21 mouse cellular contexts compared by ENCODE assay signal in genomic region chr19:10404911-10405310, GRCm38 (mm10). TPM values are rescaled to one million over a fixed set of nuclear protein-coding genes. Genes with fewer than 3 reads are reported as not detected.
DNase-seq lines count a peak whose midpoint lies in the region; ATAC-seq and TF ChIP-seq lines count a peak whose summit lies in the region.
"Had no signal": no experiment of that assay in that cellular context is flagged by ENCODE, and none has a peak within 500 bp of the region (broad histone marks: within the 10 kb centered on the region; RNA-seq: fewer than 3 reads in every experiment).

No protein-coding gene starts in this region.

- H3K27me3 ChIP-seq in hindbrain, embryonic 15.5 days, result no peaks in the 10 kb centered on the region
- peaks cover 3% of the 10 kb centered on the region; the same call in 1 of the 2 replicates for H3K27me3 ChIP-seq in hindbrain, embryonic 10.5 days (ENCODE audit: insufficient read depth, poor library complexity, severe bottlenecking)
- H3K27me3 ChIP-seq in midbrain, embryonic 15.5 days (replicated peaks), result no peaks in the 10 kb centered on the region
- H3K27me3 ChIP-seq in midbrain, embryonic 14.5 days (ENCODE audit: control insufficient read depth, insufficient read depth, low read length), result no peaks in the 10 kb centered on the region
- H3K27me3 ChIP-seq: embryonic facial prominence, embryonic 13.5 days had no signal

- H3K4me1 ChIP-seq in hindbrain, embryonic 15.5 days (replicated peaks), result peaks cover 22% of the 10 kb centered on the region
- peaks cover 40% of the 10 kb centered on the region for H3K4me1 ChIP-seq in hindbrain, embryonic 10.5 days (replicated peaks)
- H3K4me1 ChIP-seq in midbrain, embryonic 15.5 days, result peaks cover 31% of the 10 kb centered on the region
- H3K4me1 ChIP-seq in midbrain, embryonic 14.5 days (ENCODE audit: control insufficient read depth, insufficient read depth, low read length), result peaks cover 27% of the 10 kb centered on the region
- peaks cover 20% of the 10 kb centered on the region for H3K4me1 ChIP-seq in cortical plate, adult 2 months (ENCODE audit: control insufficient read depth, insufficient read depth, low read length)
- H3K4me1 ChIP-seq: embryonic facial prominence, embryonic 13.5 days; heart, embryonic 10.5 days had no signal

- no peak for TF ChIP-seq POLR2A in cortical plate, adult 2 months (IDR thresholded peaks at IDR 0.05; ENCODE audit: extremely low read depth, insufficient read depth, low read length)

- no peak for ATAC-seq in hindbrain, embryonic 15.5 days (ENCODE audit: low FRiP score, low read depth)
- ATAC-seq in midbrain, embryonic 15.5 days (replicated peaks), result no peak
- ATAC-seq in midbrain, embryonic 14.5 days (ENCODE audit: low FRiP score, low TSS enrichment), result no peak
- ATAC-seq: activated CD4-positive, CD25-positive, alpha-beta regulatory T cell, adult 4 months; inflammation-experienced regulatory T-cells, adult 6 months; intestine, postnatal 0 days; Patski had no signal

- H3K4me3 ChIP-seq in hindbrain, embryonic 15.5 days, result no peak overlapping the region
- no peak overlapping the region for H3K4me3 ChIP-seq in hindbrain, embryonic 10.5 days
- no peak overlapping the region for H3K4me3 ChIP-seq in midbrain, embryonic 15.5 days
- no peak overlapping the region for H3K4me3 ChIP-seq in midbrain, embryonic 14.5 days (replicated peaks; ENCODE audit: low read depth, low read length)
- no peak overlapping the region for H3K4me3 ChIP-seq in cortical plate, adult 2 months (ENCODE audit: insufficient read depth, low read length)
- H3K4me3 ChIP-seq: embryonic facial prominence, embryonic 13.5 days; forebrain, embryonic 12.5 days; heart, embryonic 10.5 days had no signal

- peak; percentile 36 to 52 for DNase-seq in cerebellum, postnatal 10 days
- DNase-seq in cerebellum, adult 8-10 months, result no peak
- no peak for DNase-seq in hindbrain, embryonic 10.5 days (ENCODE audit: low spot score)
- no peak for DNase-seq in midbrain, embryonic 14.5 days
- DNase-seq in spleen, adult 12 weeks (ENCODE audit: low spot score), result no peak
- DNase-seq: adrenal gland, postnatal 25 days; gastrocnemius, postnatal 10 days; heart, adult 18-20 months; heart, postnatal 10 days; heart, postnatal 4 days had no signal

- WGBS in hindbrain, embryonic 15.5 days, result 55% methylated on average over 2 of the region's 2 CpGs
- WGBS in hindbrain, embryonic 10.5 days, result 63% methylated on average over 2 of the region's 2 CpGs
- WGBS in midbrain, embryonic 15.5 days, result 56% methylated on average over 2 of the region's 2 CpGs
- 73% methylated on average over 2 of the region's 2 CpGs for WGBS in midbrain, embryonic 14.5 days

- peak overlapping the region; percentile 49; the same call in 1 of the 2 replicates for H3K27ac ChIP-seq in hindbrain, embryonic 15.5 days (replicated peaks)
- H3K27ac ChIP-seq in hindbrain, embryonic 10.5 days, result no peak overlapping the region
- H3K27ac ChIP-seq in midbrain, embryonic 15.5 days, result peak overlapping the region; percentile 30; the same call in 1 of the 2 replicates
- no peak overlapping the region for H3K27ac ChIP-seq in midbrain, embryonic 14.5 days (replicated peaks; ENCODE audit: low read depth, low read length)
- peak overlapping the region; percentile 86 for H3K27ac ChIP-seq in cortical plate, adult 2 months (ENCODE audit: insufficient read depth, low read length)
- H3K27ac ChIP-seq: embryonic facial prominence, embryonic 13.5 days; forebrain, embryonic 12.5 days; heart, embryonic 10.5 days; hindbrain, embryonic 14.5 days had no signal

- no peaks in the 10 kb centered on the region for H3K36me3 ChIP-seq in hindbrain, embryonic 15.5 days
- no peaks in the 10 kb centered on the region for H3K36me3 ChIP-seq in hindbrain, embryonic 10.5 days
- H3K36me3 ChIP-seq in midbrain, embryonic 15.5 days (replicated peaks), result no peaks in the 10 kb centered on the region
- H3K36me3 ChIP-seq in midbrain, embryonic 14.5 days (ENCODE audit: control insufficient read depth, insufficient read depth, low read length), result no peaks in the 10 kb centered on the region
- H3K36me3 ChIP-seq: embryonic facial prominence, embryonic 13.5 days; forebrain, embryonic 12.5 days; heart, embryonic 10.5 days had no signal

- no peak overlapping the region for H3K4me2 ChIP-seq in hindbrain, embryonic 15.5 days
- no peak overlapping the region for H3K4me2 ChIP-seq in midbrain, embryonic 15.5 days
- H3K4me2 ChIP-seq in midbrain, embryonic 14.5 days (ENCODE audit: low read length), result no peak overlapping the region
- H3K4me2 ChIP-seq: embryonic facial prominence, embryonic 13.5 days; forebrain, embryonic 12.5 days; hindbrain, embryonic 14.5 days had no signal

- TF ChIP-seq CTCF in cortical plate, adult 2 months (IDR thresholded peaks at IDR 0.05; ENCODE audit: extremely low read depth, insufficient read depth, low read length), result no peak

- no peak overlapping the region for H3K9ac ChIP-seq in hindbrain, embryonic 15.5 days
- no peak overlapping the region for H3K9ac ChIP-seq in midbrain, embryonic 15.5 days
- H3K9ac ChIP-seq in midbrain, embryonic 14.5 days (replicated peaks; ENCODE audit: low read length), result no peak overlapping the region
- H3K9ac ChIP-seq: embryonic facial prominence, embryonic 13.5 days; forebrain, embryonic 12.5 days; hindbrain, embryonic 14.5 days had no signal

- H3K9me3 ChIP-seq in hindbrain, embryonic 15.5 days, result no peaks in the 10 kb centered on the region
- no peaks in the 10 kb centered on the region for H3K9me3 ChIP-seq in hindbrain, embryonic 10.5 days
- H3K9me3 ChIP-seq in midbrain, embryonic 15.5 days, result no peaks in the 10 kb centered on the region
- H3K9me3 ChIP-seq in midbrain, embryonic 14.5 days (ENCODE audit: control insufficient read depth, low read length), result no peaks in the 10 kb centered on the region
- H3K9me3 ChIP-seq: embryonic facial prominence, embryonic 13.5 days; forebrain, embryonic 12.5 days; heart, embryonic 10.5 days had no signal

RNA-seq across cellular contexts. Expression of gene Syt7, which starts 16.0 kb away (rescaled TPM):
- polyA plus RNA-seq in hindbrain, embryonic 15.5 days (2015; fragmentation: Nextera tagmentation; extraction: Ambion mirVana), result 17.4 and 21.0 TPM in 2 replicates
- 0.98 and 1.5 TPM in 2 replicates for polyA plus RNA-seq in hindbrain, embryonic 10.5 days (2016; fragmentation: Nextera tagmentation; extraction: Ambion mirVana)
- 19.6 and 21.0 TPM in 2 replicates for polyA plus RNA-seq in midbrain, embryonic 15.5 days (2015; fragmentation: Nextera tagmentation; extraction: Ambion mirVana)
- 10.1 and 15.4 TPM in 2 replicates for polyA plus RNA-seq in midbrain, embryonic 14.5 days (2014; fragmentation: Nextera tagmentation; extraction: Ambion mirVana)
- 213 and 252 TPM in 2 replicates for polyA plus RNA-seq in cortical plate, adult 2 months (2012; rRNA removed)

RNA-seq across cellular contexts. Expression of gene Lrrc10b, which starts 52.4 kb away (rescaled TPM):
- polyA plus RNA-seq in hindbrain, embryonic 15.5 days (2015; fragmentation: Nextera tagmentation; extraction: Ambion mirVana), result 0.98 and 1.5 TPM in 2 replicates
- polyA plus RNA-seq in hindbrain, embryonic 10.5 days (2016; fragmentation: Nextera tagmentation; extraction: Ambion mirVana), result 1.9 and 2.0 TPM in 2 replicates
- polyA plus RNA-seq in midbrain, embryonic 15.5 days (2015; fragmentation: Nextera tagmentation; extraction: Ambion mirVana), result 1.7 and 2.4 TPM in 2 replicates
- polyA plus RNA-seq in midbrain, embryonic 14.5 days (2014; fragmentation: Nextera tagmentation; extraction: Ambion mirVana), result 0.91 and 1.1 TPM in 2 replicates
- polyA plus RNA-seq in cortical plate, adult 2 months (2012; rRNA removed), result 9.5 and 24.2 TPM in 2 replicates
- polyA plus RNA-seq: activated CD4-positive, CD25-positive, alpha-beta regulatory T cell, adult 4 months; inflammation-experienced regulatory T-cells, adult 6 months had no signal

Comparison
In these comparisons a context has a peak if more than half of its experiments do, and no peak if none do; other contexts are left out.
1. DNase-seq: peak in cerebellum, postnatal 10 days (2 of 2); none in cerebellum, adult 8-10 months (single experiment), hindbrain, embryonic 10.5 days (single experiment), midbrain, embryonic 14.5 days (single experiment) and spleen, adult 12 weeks (single experiment).
2. H3K27ac ChIP-seq: peak in hindbrain, embryonic 15.5 days (single experiment), midbrain, embryonic 15.5 days (single experiment) and cortical plate, adult 2 months (single experiment); none in hindbrain, embryonic 10.5 days (single experiment) and midbrain, embryonic 14.5 days (single experiment).